Mouse (Mus musculus) liver, adult 2 months (tissue): Measurements from ENCODE around the gene Ufc1.

Experiments used
- CTCF ChIP-seq: fragments of 200-500 bp; IDR thresholded peaks from 2 replicates; pipeline ENCODE4 v1.5.1; 2011; ENCODE audit warnings: low read depth, low read length, control low read depth
- POLR2A ChIP-seq: fragments of 200-500 bp; IDR thresholded peaks from 2 replicates; pipeline ENCODE4 v1.6.1; 2011; ENCODE audit warnings: low read length, control low read depth; ENCODE audit not compliant: insufficient read depth; ENCODE audit errors: extremely low read depth

GRCm38 (mm10) chr1:171256937-171257548 is 37.8 kb downstream of the Ufc1 start:
- TF ChIP-seq CTCF (peak; percentile 35), POLR2A (no peak)
